Mouse (Mus musculus) liver, embryonic 14.5 days (tissue): ENCODE results near the gene Cnmd.

ENCODE experiments used
- CTCF ChIP-seq: IDR thresholded peaks from 2 replicates; pipeline ENCODE4 v1.5.1; 2016; ENCODE audit warnings: antibody characterized with exemption, low read depth, control low read depth
- EP300 ChIP-seq: IDR thresholded peaks from 2 replicates; pipeline ENCODE4 v1.6.1; 2016; ENCODE audit warnings: antibody characterized with exemption, low read depth

DNA sequence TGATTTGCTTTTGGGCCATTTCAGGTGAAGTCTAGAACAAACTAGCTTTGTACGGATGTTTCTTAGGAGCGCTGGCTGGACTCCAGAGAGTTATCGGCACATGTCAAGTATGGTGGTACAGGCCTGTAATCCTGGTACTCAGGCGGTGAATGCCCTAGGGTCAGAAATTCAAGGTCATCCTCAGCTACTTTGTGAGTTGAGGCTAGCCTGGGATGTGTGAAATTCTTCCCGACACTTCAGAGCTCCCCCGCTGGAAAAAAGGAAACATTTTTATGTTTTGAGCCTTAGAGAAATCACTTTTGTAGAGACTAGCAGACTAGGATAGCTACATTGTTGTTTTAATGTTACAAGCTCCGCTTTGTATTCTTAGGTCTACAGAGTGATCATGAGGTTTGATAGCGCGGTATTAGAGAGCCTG lies 73.4 kb downstream of the Cnmd start:
- TF ChIP-seq CTCF: no peak
- TF ChIP-seq EP300: no peak
